Mouse (Mus musculus) CH12.LX (cell line): ENCODE results near the gene Ppp1r14a. TPM values are rescaled to one million over a fixed set of nuclear protein-coding genes. Genes with fewer than 3 reads are reported as not detected.

Source experiments
- DNase-seq: peaks from one replicate; pipeline ENCODE4 v3.0.0-alpha.2; 2013; ENCODE audit errors: extremely low read depth
- H3K27ac ChIP-seq: 2 replicates; pipeline ENCODE4 v1.5.1; 2012; ENCODE audit warnings: low read depth, mild to moderate bottlenecking, control low read depth, moderate library complexity; ENCODE audit not compliant: insufficient read depth
- H3K27me3 ChIP-seq: replicated peaks from 2 replicates; pipeline ENCODE3; 2012; ENCODE audit warnings: inconsistent platforms
- H3K36me3 ChIP-seq, 2 experiments: replicated peaks in 1 of 2; 2 replicates each; pipeline versions ENCODE3 to v1.6.1; 2012; ENCODE audit warnings: inconsistent platforms in 1 of 2, low read length in 1 of 2, mild to moderate bottlenecking in 1 of 2, mixed read lengths in 1 of 2, moderate library complexity in 1 of 2; ENCODE audit not compliant: control insufficient read depth in 1 of 2, insufficient read depth in 1 of 2
- H3K4me1 ChIP-seq, 2 experiments: 2 replicates each; pipeline ENCODE4 v1.6.1; 2012; ENCODE audit warnings: inconsistent platforms in 1 of 2, moderate library complexity in 1 of 2; ENCODE audit not compliant: insufficient read depth in 2 of 2, control insufficient read depth in 1 of 2
- H3K4me2 ChIP-seq: 2 replicates; pipeline ENCODE4 v1.6.1; 2012; ENCODE audit warnings: low read depth, mild to moderate bottlenecking, control low read depth; ENCODE audit not compliant: poor library complexity, insufficient read depth, severe bottlenecking
- H3K4me3 ChIP-seq, 3 experiments: fragments of 150-350 bp in 1 of 3; sonication (generic) in 1 of 3; replicated peaks in 1 of 3; 2 replicates each; pipeline versions ENCODE3 to v1.5.1; 2011 to 2012; ENCODE audit warnings: low read depth in 2 of 3, low read length in 2 of 3, mild to moderate bottlenecking in 2 of 3, moderate library complexity in 2 of 3, control low read depth in 1 of 3, improper control_type of control experiment in 1 of 3, inconsistent platforms in 1 of 3, mixed read lengths in 1 of 3; ENCODE audit not compliant: poor library complexity in 1 of 3
- H3K79me2 ChIP-seq: replicated peaks from 2 replicates; pipeline ENCODE4 v1.6.1; 2012; ENCODE audit warnings: mild to moderate bottlenecking, moderate library complexity; ENCODE audit not compliant: control insufficient read depth, poor library complexity, insufficient read depth, severe bottlenecking; ENCODE audit errors: extremely low read depth
- H3K9ac ChIP-seq: 2 replicates; pipeline ENCODE4 v1.6.1; 2012; ENCODE audit warnings: low read depth, mild to moderate bottlenecking, control low read depth, moderate library complexity; ENCODE audit not compliant: insufficient read depth
- H3K9me3 ChIP-seq: replicated peaks from 2 replicates; pipeline ENCODE3; 2012; ENCODE audit warnings: low read length, inconsistent platforms, mixed read lengths
- BHLHE40 ChIP-seq: IDR thresholded peaks from 2 replicates; pipeline ENCODE4 v1.6.1; 2011; ENCODE audit warnings: mild to moderate bottlenecking, low read depth, low read length, improper control_type of control experiment
- CTCF ChIP-seq, 2 experiments: IDR thresholded peaks in 1 of 2; conservative IDR thresholded peaks in 1 of 2; 2 replicates each; pipeline ENCODE4 v1.5.1; 2011 to 2012; ENCODE audit warnings: low read depth in 2 of 2, low read length in 2 of 2, improper control_type of control experiment in 1 of 2, inconsistent platforms in 1 of 2, mild to moderate bottlenecking in 1 of 2, moderate library complexity in 1 of 2
- ELF1 ChIP-seq: IDR thresholded peaks from 2 replicates; pipeline ENCODE4 v1.6.1; 2014; ENCODE audit warnings: low read depth, mild to moderate bottlenecking, inconsistent platforms, low read length, improper control_type of control experiment
- HCFC1 ChIP-seq: IDR thresholded peaks from 2 replicates; pipeline ENCODE4 v1.6.1; 2012; ENCODE audit warnings: low read depth, mild to moderate bottlenecking, inconsistent platforms, low read length, improper control_type of control experiment
- IRF4 ChIP-seq: IDR thresholded peaks from 2 replicates; pipeline ENCODE4 v1.6.1; 2014; ENCODE audit warnings: low read depth, mild to moderate bottlenecking, inconsistent platforms, low read length, improper control_type of control experiment
- JUN ChIP-seq: IDR thresholded peaks from 2 replicates; pipeline ENCODE4 v1.6.1; 2011; ENCODE audit warnings: low read depth, mild to moderate bottlenecking, low read length, improper control_type of control experiment, moderate library complexity; ENCODE audit not compliant: insufficient read depth
- MAFK ChIP-seq: IDR thresholded peaks from 2 replicates; pipeline ENCODE4 v1.6.1; 2011; ENCODE audit warnings: low read length, improper control_type of control experiment; ENCODE audit not compliant: insufficient replicate concordance
- MAX ChIP-seq: IDR thresholded peaks from 2 replicates; pipeline ENCODE4 v1.6.1; 2011; ENCODE audit warnings: low read length, improper control_type of control experiment
- NELFE ChIP-seq: IDR thresholded peaks from 2 replicates; pipeline ENCODE4 v1.6.1; 2011; ENCODE audit warnings: low read depth, low read length, improper control_type of control experiment
- NRF1 ChIP-seq: IDR thresholded peaks from 2 replicates; pipeline ENCODE4 v1.6.1; 2014; ENCODE audit warnings: low read depth, mild to moderate bottlenecking, inconsistent platforms, low read length, improper control_type of control experiment, moderate library complexity
- POLR2AphosphoS2 ChIP-seq: IDR thresholded peaks from 2 replicates; pipeline ENCODE4 v1.6.1; 2011; ENCODE audit warnings: low read depth, low read length, improper control_type of control experiment
- RAD21 ChIP-seq: IDR thresholded peaks from 2 replicates; pipeline ENCODE4 v1.6.1; 2011; ENCODE audit warnings: low read depth, mild to moderate bottlenecking, low read length, improper control_type of control experiment, moderate library complexity
- SIN3A ChIP-seq: IDR thresholded peaks from 2 replicates; pipeline ENCODE4 v1.6.1; 2012; ENCODE audit warnings: low read length, improper control_type of control experiment, inconsistent platforms
- SMC3 ChIP-seq: IDR thresholded peaks from 2 replicates; pipeline ENCODE4 v1.6.1; 2011; ENCODE audit warnings: low read depth, low read length, improper control_type of control experiment
- UBTF ChIP-seq: IDR thresholded peaks from 2 replicates; pipeline ENCODE4 v1.6.1; 2012; ENCODE audit warnings: low read depth, mild to moderate bottlenecking, inconsistent platforms, low read length, improper control_type of control experiment, moderate library complexity
- USF1 ChIP-seq: IDR thresholded peaks from 2 replicates; pipeline ENCODE4 v1.6.1; 2014; ENCODE audit warnings: low read depth, mild to moderate bottlenecking, inconsistent platforms, low read length, improper control_type of control experiment
- ZMIZ1 ChIP-seq: IDR thresholded peaks from 2 replicates; pipeline ENCODE4 v1.6.1; 2012; ENCODE audit warnings: low read depth, mild to moderate bottlenecking, inconsistent platforms, low read length, improper control_type of control experiment
- dilution Hi-C: fragments of 300-500 bp; cut with MboI; formaldehyde crosslinking; loops from 2 replicates; pipeline ENCODE4 v1.14.3; 2020; ENCODE audit warnings: low sequenced_read_pairs; ENCODE audit not compliant: extremely low pct_unique_long_range_greater_than_20kb, extremely low pct_ligation_motif_present
- in situ Hi-C: fragments of 300-500 bp; cut with MboI; formaldehyde crosslinking; loops from 3 replicates; pipeline ENCODE4 v1.14.3; 2019; ENCODE audit warnings: low sequenced_read_pairs, low pct_ligation_motif_present, low pct_unique_long_range_greater_than_20kb, mixed read lengths
- polyA plus RNA-seq: library from polyadenylated mRNA; unstranded; fragments of >175 nt; gene quantifications from 2 replicates; pipeline ENCODE4 v1.2.1, GENCODE M21; 2012; ENCODE audit warnings: low read depth; ENCODE audit not compliant: insufficient read length
- total RNA-seq, 2 experiments: library from RNA; depleted of rRNA; stranded (reverse); fragments of 300-350 nt in 1 of 2; fragments of >200 nt in 1 of 2; gene quantifications; 2 replicates each; pipeline ENCODE4 v1.2.3; 2012 to 2014

Ppp1r14a gene
- total and polyA plus RNA-seq, 3 experiments, result not detected

DNA sequence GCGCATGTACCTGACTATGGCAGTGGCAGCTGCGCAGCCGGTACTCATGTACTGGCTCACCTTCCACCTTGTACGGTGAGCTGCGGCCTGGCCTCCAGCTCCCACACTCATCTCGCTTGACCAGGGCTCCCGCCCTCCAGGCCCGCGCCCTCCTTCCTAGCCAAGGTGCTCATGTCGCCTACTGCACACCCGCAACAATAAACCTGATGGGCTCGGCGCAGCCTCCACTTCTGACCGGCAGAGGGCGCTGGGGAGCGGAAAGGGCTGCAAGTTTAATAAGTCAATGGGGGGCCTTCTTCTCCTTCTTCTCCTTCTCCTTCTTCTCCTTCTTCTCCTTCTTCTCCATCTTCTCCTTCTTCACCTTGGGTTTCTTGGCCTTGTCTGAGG lies 41.8 kb upstream of the Ppp1r14a start:
- Histone ChIP-seq H3K4me1 (peaks cover 0 to 3% of the 10 kb centered on the region in 2 experiments; a peak in 1 of 4 replicates), H3K27me3 (no peaks in the 10 kb centered on the region), H3K4me2 (no peak overlapping the region), H3K36me3 (peaks cover 29 to 58% of the 10 kb centered on the region in 2 experiments), H3K27ac (no peak overlapping the region), H3K4me3 (no peak overlapping the region), H3K9me3 (no peaks in the 10 kb centered on the region), H3K79me2 (no peaks in the 10 kb centered on the region), H3K9ac (no peak overlapping the region)
- peak; percentile 51 for DNase-seq
- dilution Hi-C loops (no loop called here), in situ Hi-C loops (loop anchor here (5.0 kb wide), 1 partner anchor 35 kb away; the partner anchor contains the start of gene Catsperg1)
- TF ChIP-seq RAD21 (peak; percentile 38), ELF1 (no peak), CTCF (conservative IDR thresholded peaks at IDR 0.05 in 1 of 2, IDR thresholded peaks at IDR 0.05 in 1 of 2; ENCODE audit: low read depth in 2 of 2, low read length in 2 of 2) (peak; percentile 63 to 85), SMC3 (peak; percentile 84)

- Histone ChIP-seq H3K79me2 (no peaks in the 10 kb centered on the region), H3K36me3 (peaks cover 29 to 58% of the 10 kb centered on the region in 2 experiments), H3K4me2 (no peak overlapping the region), H3K27ac (no peak overlapping the region), H3K27me3 (no peaks in the 10 kb centered on the region), H3K4me3 (no peak overlapping the region), H3K9ac (no peak overlapping the region), H3K4me1 (peaks cover 0 to 2% of the 10 kb centered on the region in 2 experiments; a peak in 1 of 4 replicates), H3K9me3 (no peaks in the 10 kb centered on the region)
- dilution Hi-C loops, result no loop called here
- DNase-seq, result no peak
- TF ChIP-seq IRF4, result no peak
- no peak for TF ChIP-seq MAX
- no peak for TF ChIP-seq JUN
- no peak for TF ChIP-seq SMC3
- no peak for TF ChIP-seq UBTF
- no peak for TF ChIP-seq USF1
- TF ChIP-seq SIN3A, result no peak
- no peak for TF ChIP-seq NELFE
- TF ChIP-seq ZMIZ1, result no peak
- TF ChIP-seq NRF1, result no peak
- TF ChIP-seq MAFK, result no peak
- TF ChIP-seq ELF1, result no peak
- TF ChIP-seq HCFC1, result no peak
- TF ChIP-seq BHLHE40, result no peak
- no peak for TF ChIP-seq POLR2AphosphoS2
- in situ Hi-C loops, result loop anchor here (5.0 kb wide), 1 partner anchor 35 kb away; the partner anchor contains the start of gene Catsperg1
Measured at GRCm38 (mm10) chr7:29247706-29248105, 41.4 kb upstream of the Ppp1r14a start.
